Mouse (Mus musculus): ENCODE data around the gene Casp8ap2.
A peak's percentile ranks its signal among the peaks of the same experiment; 100 is the strongest.

Casp8ap2 gene

GRCm38 (mm10) chr4:32668291-32668690 lies 53.0 kb downstream of the Casp8ap2 start:
- DNase-seq (ENCODE audit: low read depth, low spot score), result peak; percentile 17

DNA sequence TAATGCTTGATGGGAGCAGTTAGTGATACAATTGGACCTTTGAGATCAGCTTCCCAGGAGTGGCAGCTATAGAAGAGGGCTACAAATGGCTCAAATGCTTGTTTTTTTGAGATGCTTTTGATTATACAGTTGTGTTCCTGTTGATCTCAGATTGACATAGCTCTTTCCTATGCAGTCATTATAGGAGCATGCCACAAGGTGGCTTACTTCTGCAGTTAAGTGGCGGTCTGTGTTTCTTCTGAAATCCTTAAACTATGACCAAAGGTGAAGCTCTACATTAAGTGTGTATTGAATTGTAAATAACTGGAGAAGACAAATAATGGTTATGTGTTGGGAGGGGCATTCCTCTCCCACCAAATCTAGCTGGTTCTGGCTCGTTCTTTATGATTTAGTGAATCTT lies 54.6 kb downstream of the Casp8ap2 start:
- no peak for DNase-seq (ENCODE audit: low read depth, low spot score)

DNA sequence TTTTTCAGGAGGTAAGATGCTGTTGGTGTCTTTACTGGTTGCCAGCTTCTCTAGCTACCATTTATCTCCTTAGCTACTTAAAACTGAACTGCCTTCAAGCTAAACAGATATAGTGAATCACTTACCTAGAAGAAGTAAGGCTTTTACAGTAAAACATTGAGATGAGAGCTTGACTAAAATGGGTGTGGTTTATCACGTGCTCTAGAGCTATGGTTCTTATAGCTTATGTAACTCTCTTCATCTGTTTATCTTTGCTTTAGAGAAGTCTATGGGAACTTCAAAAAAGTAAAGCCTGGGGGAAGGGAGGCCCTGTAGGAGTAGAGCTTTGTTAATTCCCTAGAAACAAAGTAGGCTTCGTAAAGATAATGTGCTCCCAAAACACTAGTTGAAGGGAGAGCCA lies 58.8 kb downstream of the Casp8ap2 start:
- DNase-seq (ENCODE audit: low read depth, low spot score), result no peak

- no peak for DNase-seq (ENCODE audit: low read depth, low spot score)
These were observed 62.2 kb downstream of the Casp8ap2 start for GRCm38 (mm10) chr4:32677471-32677870.

DNA sequence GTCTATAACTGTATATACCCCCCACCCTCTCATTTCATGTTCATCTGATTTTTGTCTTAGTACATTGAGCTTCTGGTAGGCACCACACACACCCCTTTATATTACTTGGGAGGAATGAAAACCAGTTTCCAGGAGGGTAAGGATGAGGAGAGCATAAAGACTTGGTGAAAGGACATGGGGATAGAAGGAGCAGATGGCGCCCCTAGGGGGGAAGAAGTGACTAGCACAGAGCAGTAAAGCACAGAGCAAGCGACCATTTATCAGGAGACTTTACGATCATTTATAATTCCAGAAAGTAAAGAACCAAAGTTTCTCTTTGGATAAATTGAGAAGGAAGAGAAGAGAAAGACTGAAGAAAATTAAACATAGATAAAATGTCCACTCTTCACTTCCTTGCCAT lies 65.6 kb downstream of the Casp8ap2 start:
- DNase-seq (ENCODE audit: low read depth, low spot score), result no peak

- no peak for DNase-seq (ENCODE audit: low read depth, low spot score)
These were observed 67.2 kb downstream of the Casp8ap2 start for GRCm38 (mm10) chr4:32682471-32682870.

GRCm38 (mm10) chr4:32683061-32683582 lies 67.9 kb downstream of the Casp8ap2 start:
- no peak for DNase-seq (ENCODE audit: low read depth, low spot score)
